Mouse (Mus musculus) right cerebral cortex, adult 18-20 months (tissue): ENCODE data around the gene Sertad1.
A peak's percentile ranks its signal among the peaks of the same experiment; 100 is the strongest.
"Not testable (repeated sequence)": the region's sequence is repeated elsewhere in the genome, so short reads cannot be mapped to it uniquely, and the experiment has no call there.

Source experiments
- DNase-seq: peaks from one replicate; pipeline ENCODE4 v3.0.0; 2022; ENCODE audit warnings: mixed read lengths

Gene Sertad1

DNA sequence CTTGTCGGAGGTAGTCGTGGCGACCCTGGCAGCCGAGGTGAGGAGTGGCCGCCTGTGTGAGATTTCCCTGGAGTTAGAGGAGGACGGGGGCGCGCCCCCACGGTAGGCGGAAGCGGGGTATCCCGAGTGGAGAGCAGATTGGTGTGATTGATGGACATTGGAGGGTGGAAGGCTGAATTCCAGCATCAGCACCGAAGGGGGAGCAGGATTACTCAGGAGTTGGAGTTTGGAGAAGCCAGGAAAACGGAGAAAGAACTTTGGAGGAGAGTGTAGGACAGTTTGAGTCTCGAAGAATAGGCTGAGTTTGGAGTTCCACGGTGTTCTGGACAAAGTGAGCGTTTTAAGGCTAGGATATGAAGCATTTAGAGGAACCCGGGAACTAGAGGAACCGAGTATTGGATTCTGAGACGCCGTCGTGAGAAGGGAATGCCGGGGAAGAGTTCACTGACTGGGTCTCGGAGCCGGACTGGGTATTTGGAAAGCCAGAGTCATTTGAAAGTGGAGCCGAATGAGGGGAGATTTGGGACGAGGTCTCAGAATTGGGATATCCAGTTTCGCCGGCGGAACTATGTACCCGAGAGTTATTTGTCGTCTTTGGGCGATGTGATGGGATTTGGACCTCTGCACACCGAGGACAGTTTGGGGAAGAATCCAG, 12.7 kb upstream of the Sertad1 start:
- no peak for DNase-seq

DNA sequence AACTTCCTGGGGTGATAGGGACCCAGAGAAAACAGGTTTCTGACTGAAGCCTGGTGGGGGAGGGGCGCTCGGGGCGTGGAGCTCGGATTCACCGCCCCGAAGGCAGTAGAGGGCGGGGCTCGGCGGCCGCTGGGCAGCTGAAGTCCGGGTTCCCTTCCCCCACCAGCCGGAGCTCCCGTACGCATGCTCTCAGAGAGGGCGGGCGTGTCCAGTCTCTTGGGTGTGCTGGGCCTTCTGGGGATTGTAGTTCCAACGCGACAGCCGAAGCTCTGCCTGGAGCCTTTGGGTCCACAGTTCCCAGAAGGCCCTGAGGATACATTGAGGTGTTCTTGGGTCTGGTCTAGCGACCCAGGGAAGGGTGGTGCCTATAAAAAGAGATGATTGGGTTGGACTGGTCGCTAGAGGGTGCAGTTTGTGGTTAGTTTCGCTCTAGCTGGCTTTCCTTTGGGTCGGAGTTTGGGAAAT, 12.2 kb upstream of the Sertad1 start:
- peak; percentile 99 for DNase-seq

DNA sequence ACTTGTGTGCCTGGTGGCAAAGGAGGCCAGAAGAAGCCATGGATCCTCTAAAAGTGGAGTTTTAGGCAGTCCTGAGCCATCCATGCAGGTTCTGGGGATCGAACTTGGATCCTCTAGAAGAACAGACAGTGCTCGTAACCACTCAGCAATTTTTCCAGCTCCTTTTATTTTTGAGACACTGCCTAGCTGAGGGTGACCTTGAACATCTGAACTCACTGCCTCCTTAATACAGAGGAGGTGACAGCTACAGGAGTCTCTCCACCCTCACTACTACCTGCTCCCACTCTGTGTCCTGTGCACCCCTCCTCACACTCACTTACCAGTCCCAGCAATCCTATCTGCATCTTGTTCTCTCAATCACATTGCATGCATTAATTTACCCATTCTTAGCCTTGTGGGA, 11.1 kb upstream of the Sertad1 start:
- DNase-seq: no peak

DNA sequence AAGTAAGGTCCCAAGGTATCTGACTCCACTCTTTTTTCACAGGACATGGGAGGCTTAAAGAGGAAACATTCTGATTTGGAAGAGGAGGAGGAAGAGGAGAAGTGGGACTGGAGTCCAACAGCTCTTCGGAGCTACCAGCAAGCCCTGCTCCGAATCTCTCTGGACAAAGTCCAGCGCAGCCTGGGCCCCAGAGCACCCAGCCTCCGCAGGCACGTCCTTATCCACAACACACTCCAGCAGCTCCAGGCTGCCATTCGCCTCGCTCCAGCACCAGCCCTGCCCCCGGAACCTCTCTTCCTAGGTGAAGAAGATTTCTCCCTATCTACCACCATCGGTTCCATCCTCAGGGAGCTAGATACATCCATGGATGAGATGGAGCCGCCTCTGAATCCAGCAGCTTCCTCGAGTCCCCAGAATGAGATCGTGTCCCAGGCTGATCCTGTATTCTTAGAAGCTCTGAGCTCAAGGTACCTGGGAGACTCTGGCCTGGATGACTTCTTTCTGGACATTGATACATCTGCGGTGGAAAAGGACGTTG, 10.5 kb upstream of the Sertad1 start:
- no peak for DNase-seq

DNA sequence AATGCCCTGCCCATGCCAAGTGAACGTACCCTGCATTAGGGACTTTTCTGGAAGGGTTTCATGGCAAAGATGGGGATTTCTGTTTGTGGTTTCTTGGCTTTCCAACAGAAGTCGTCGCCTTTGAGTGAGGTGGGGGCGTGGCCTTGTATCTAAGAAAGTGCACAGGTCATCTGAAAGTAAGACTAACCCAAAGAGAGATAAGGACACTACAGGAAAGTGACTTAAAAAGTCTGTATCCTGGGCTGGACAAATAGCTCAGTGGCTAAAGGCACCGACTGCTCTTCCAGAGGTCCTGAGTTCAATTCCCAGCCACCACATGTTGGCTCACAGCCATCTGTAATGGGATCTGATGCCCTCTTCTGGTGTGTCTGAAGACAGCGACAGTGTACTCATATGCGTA, 8.1 kb upstream of the Sertad1 start:
- DNase-seq: no peak

DNA sequence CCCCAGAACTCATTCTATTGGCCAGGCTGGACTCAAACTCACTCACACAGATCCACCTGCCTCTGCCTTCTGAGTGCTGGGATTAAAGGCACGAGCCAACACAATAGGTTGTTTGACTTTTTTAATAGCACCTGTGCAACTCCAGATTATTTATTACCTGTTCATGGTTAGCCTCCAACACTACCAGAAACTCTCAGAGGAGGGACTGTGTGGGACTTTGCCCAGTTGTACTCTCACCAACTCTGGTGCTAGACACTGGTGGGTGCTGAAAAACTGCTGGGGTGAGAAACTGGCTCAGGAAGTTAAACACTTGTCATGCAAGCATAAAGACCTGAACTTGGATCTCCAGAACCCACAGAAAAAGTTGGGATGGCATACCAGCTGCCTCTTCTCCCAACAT, 7.0 kb upstream of the Sertad1 start:
- no peak for DNase-seq

DNA sequence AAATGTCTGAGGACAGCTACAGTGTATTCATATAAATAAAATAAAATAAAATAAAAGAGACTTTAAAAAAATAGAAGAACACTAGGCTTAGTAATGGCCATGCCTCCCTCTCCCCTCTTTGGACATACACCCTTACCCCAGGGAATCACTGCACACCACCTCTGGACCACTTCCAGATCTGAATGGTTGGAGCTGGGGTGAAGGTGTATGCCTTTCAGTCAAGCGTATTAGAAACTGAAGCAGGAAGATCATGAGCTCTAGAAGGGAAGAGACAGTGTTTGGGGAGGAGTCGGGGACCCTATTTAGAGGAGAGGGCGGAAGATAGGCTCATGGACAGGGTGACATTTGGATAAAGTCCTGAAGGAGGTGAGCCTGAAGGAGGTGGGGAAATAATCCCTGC, 6.2 kb upstream of the Sertad1 start:
- DNase-seq: no peak

DNA sequence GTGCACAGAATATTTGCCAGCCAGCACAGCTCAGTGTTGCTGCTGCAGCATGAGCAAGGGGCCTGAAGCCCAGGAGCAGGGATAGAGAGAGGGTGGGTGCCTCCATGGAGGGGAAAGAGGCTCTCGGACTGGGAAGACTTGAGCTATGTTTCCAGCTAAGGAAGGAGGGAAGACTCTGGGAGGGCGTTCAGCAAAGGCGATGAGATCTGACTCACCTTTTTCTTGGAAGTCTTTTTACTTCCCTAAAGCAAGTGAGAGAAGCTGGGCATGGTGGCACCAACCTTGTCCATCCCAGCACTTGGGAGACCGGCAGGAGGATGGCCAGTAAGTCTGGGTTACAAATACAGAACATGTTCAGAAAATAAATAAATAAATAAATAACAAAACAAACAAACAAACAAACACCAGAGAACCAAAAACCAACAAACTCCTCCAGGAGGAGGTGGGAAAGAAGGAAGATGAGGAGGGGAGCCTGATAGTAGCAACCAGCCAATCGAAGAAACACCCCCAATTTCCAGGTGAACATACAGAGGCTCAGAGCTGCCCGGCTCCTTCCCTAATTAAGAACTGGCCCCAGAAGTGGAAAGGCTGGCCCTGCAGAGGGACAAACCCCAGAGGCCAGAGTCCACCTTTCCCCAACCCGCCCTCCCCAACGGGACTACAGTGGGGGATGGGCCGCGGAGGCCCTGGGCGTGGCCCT, 5.6 kb upstream of the Sertad1 start:
- no peak for DNase-seq

DNA sequence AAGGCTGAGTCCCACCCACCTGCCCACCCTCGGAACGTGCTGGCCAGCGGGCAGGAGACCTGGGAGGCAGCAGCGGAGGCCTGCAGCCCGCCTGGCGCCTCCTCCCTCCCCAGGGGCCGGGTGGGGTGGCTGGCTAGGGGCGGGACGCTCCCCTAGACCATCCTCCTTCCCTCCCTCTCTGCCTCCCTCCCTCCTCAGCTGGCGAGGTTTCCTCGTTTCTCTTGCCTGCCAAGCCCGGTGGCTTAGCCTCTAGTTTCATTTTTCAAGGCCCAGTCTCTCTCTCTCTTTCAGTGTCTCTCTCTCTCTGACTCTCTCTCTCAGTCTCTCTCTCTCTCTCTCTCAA, 5.1 kb upstream of the Sertad1 start:
- peak; percentile 81 for DNase-seq

DNA sequence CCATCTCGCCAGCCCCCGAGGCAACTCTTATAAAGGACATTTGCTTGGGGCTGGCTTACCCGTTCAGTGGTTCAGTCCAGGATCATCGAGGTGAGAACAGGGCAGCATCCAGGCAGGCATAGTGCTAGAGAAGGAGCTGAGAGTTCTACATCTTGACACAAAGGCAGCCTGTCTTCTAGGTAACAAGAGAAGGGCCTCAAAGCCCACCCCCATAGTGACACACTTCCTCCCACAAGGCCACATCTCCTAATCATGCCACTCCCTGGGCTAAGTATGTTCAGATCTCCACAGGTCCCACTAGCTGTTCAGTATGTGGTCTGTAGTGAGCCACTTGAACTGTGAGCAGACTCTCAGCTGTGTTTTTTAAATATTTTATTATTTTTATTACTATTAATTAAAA, 2.9 kb upstream of the Sertad1 start:
- no peak for DNase-seq

DNA sequence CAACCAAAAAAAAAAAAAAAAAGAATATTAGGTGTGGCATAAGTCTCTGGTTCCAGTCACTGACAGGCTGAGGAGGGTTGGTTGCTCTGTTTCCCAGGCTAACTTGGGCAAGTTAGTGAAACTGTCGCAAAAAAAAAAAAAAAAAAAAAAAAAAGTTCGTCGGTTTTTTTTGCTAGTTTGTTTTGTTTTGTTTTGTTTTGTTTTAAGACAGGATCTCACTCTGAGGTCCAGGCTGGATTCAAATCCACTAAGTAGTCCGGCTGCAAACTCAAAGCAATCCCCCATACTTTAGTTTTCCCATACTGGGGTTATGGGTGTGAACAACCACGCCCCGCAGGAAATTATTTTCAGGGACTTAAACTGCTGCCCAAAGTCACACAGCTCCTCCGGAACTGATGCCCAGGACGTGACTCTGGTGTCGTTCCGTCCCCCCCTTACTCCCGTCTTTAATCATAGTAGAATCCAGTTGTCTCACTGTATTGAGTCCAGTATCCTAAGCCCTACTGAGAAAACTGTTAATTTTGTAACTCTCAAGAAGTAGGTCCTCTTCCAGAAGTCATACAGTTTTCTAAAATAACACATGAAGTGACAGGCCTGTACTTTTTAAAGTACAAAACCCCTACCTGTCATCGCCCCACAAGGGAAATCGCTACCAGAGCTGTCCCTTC, 474 bp upstream of the Sertad1 start:
- no peak for DNase-seq

DNA sequence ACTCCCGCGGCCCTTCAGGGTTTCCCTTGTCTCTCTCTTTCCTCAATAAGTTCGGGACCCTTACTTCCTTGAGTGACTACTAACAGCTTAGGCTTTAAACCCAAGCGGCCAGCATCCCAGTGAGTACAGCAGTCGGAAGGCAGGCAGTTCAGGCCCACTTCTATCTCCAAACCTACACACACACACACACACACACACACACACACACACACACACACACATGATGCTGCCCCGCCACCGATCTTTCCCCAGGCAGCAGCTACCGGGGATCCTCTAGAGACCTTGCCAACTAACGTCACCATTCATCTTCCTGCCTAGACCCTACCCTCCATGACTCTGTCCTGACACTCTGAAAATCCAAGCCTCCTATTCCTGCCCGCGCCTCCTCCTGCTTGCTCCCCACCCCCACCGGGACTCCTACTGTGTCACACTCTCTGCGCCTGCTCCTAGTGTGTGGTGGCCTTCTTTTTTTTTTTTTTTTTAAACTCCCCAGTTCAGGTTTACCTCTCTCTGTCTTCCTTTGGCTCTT, 1.1 kb downstream of the Sertad1 start:
- DNase-seq: peak; percentile 79

DNA sequence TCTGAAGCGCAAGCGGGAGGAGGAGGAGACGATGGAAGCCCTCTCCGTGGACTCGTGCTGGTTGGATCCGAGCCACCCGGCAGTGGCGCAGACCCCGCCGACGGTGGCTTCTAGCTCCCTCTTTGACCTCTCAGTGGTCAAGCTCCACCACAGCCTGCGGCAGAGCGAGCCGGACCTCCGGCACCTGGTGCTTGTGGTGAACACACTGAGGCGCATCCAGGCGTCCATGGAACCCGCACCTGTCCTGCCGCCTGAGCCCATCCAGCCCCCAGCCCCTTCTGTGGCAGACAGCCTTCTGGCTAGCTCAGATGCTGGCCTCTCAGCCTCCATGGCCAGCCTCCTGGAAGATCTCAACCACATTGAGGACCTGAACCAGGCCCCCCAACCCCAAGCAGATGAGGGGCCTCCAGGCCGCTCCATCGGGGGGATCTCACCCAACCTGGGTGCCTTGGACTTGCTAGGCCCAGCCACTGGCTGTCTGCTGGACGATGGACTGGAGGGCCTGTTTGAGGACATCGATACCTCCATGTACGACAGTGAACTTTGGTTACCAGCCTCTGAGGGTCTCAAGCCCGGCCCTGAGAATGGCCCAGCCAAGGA, 2.7 kb downstream of the Sertad1 start:
- no peak for DNase-seq

DNA sequence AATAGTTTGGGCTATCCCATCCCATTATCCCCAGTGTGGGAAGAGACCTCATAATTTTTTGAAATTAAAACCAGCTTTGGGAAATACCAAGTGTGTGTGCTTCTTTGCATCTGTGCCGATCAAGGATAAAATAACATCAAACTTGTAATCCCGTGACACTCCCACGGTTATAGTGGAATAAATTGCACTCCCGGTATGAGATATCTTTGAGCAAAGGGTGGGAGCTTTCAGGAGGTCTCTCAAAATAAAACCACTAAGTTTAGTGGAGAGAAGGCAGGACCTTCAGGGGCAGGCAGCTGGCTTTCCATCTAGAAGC, 3.5 kb downstream of the Sertad1 start:
- no peak for DNase-seq

DNA sequence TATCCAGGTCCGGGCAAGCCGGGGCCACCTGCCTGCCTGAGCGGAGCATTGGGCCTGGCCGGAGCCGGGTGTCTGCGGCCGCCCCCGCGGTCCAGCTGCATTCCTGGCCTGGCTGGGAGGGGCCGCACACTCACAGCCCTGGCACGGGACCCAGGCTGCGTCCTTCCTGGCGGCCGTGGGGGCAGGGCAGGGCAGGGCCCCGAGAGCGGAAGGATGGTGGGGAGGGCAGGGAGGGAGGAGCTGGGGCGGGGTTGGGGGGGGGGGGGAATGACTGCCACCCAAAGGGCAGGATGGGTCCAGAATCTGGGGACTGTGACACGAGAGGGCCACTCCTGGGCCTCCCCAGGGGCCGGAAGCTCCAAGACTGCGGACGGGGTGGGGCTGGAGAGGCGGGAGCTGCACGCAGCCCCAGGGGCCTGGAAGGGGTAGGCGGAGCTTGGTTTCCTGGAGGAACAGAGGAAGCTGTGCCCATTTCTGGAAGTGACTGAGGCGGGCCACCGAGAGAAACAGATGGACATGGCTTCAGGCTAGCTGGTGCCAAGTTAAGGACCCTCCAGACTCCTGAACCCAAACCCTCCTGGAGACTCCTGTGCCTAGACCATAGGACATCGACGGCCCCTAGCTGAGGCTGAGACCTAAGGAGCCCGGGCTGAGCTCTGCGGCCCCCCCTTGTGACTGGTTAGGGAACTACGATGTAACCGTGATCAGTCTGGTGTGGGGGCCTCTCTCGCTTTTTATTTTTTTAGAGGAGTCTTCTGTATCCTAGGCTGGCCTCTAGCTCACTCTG, 4.0 kb downstream of the Sertad1 start:
- DNase-seq: peak; percentile 87

DNA sequence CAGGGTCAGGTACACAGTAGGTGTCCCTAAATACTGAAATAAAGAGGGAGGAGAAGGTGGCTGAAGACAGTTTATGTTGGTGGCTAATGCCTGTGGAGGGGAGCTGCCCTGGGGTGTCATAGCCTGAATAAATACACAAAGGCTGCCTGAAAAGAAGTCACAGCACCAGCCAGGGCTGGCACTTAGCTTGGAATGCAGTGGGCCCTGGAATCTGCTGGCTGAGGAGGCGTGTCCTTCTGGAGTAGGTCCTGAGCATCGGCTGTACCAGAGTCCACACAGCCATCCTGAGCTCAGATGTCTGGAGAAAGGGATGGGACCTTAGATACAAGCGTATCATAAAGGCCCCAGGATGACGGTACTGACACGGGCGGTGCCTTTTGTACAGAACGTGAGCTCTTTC, 5.1 kb downstream of the Sertad1 start:
- DNase-seq: no peak

DNA sequence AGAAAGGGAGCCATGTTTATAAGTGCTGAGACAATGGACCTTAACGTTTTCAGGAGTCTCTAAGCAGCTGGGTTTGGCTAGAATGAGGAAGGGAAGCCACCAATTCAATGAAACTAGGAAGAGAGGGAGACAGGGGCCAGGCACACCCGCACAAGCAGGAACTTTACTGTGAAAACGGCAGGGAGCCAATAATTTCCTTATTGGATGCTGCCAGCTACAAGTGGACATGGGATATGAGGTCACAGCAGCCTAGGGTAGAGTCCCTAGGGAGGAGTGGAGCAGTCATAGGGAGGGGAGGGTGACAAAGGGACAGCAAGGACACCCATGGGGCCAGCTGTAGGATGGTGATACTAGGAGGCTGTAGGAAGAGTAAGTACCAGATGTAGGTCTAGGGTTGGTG, 6.3 kb downstream of the Sertad1 start:
- DNase-seq: no peak

DNA sequence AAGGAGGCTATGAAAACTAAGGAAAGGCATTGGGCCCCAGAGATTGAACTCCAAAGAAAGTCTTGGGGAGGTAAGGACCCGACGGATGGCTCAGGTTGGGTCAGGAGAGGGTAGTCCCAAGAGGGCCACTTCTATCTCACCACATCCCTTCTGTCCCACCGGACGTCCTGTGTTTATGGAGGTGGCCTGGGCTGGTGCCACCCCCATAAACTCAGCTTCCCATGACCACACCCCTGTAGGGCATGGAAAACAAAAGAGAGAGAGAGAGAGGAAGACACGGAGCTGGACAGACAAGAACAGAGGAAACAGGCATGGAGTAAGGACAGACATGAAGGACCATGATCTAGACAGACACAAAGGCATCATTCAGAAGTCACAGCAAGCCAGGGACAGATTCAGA, 6.7 kb downstream of the Sertad1 start:
- DNase-seq: no peak

DNA sequence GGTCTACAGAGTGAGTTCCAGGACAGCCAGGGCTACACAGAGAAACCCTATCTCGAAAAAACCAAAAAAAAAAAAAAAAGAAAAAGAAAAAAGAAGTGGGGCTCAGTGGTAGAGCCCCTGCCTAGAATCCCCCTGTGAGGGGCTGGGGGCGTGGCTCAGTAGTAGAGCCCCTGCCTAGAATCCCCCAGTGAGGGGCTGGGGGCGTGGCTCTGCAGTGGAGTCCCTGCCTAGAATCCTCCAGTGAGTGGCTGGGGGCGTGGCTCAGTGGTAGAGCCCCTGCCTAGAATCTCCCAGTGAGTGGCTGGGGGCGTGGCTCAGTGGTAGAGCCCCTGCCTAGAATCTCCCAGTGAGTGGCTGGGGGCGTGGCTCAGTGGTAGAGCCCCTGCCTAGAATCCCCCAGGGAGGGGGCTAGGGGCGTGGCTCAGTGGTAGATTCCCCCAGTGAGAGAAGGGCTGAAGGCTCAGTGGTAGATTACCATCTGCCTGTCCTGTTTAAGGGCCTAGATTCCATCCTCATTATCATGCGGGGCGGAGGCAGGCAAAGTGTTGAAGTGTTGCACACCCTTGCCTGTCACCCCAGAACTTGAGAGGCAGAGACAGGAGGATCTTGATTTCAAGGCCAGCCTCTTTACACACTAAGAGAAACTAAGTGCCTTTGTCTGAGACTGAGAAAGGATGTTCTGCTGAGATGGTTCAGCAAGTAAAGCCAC, 8.1 kb downstream of the Sertad1 start:
- DNase-seq: not testable (repeated sequence)

DNA sequence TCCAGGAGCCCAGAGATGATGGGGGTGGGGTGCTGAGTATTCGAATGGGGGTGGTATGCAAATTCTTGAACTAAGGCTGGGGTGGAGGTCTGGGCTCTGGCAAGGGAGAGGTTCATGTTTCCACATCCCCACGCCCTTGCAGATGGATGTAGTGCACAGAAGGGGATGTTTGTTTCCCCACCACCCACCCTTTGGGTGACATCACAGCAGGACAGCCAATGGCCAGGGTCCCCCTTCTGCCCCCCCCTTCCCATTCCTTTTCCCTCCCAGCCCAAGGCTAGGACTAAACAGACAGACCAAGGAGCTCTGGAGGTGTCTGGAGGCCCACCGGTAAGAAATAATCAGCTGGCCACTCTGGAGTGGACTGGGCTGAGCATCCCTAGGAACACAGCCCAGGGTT, 12.3 kb downstream of the Sertad1 start, which contains the start of gene Prx:
TSS of gene Prx (plus strand) at position 289 of the 400 bp plus-strand sequence.
- no peak for DNase-seq

DNA sequence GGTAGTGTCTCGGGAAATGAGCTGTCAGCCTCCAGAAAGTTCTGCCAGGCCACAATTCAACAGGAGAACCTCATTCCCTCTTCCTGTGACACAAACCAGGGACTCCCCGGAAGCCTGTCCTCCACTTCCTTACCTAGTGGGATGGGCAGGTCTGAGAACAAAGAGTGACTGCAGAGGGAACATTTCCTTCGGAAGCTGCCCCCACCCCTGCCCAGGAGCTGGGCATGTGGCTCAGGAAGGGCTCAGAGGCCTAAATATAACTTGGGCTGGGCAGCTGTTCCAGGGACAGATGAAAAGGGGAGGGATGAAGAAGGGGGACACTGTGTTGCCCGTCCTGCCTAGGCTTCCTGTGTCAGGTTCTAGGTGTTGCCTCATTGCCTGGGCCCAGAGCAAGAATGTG, 14.9 kb downstream of the Sertad1 start:
- no peak for DNase-seq

DNA sequence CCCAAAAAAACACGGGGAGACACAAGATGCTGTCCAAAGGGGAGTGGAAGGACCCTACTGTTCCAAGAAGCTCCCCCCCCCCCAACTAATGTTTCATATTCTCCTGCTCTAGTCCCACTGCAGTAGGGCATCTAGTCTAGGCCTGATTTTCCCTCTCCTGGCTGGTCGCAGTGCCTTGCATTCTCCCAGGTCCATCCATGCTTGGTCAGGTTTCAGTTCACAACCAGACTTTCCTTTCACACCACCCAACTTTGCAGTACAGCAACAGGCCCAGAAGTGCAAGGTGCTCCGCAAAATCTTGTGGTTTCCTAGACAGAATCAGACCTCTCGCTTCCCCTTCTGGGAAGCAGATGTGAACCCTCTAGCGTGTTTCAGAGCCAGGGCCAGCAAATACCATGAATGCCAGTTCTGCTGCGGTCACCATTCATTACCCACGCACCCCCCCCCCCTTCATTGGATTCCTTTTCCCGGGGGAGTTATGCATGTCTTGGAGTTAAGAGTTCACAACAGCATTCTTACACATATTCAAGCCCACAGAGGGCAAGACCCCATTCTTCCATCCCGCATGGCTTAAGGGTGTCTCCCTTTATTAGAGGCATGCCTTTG, 20.2 kb downstream of the Sertad1 start:
- no peak for DNase-seq
